Mouse (Mus musculus) spleen, adult 2 months (tissue): ENCODE results near the gene Apba2. TPM values are rescaled to one million over a fixed set of nuclear protein-coding genes. Genes with fewer than 3 reads are reported as not detected.

ENCODE experiments used
- DNase-seq, 2 experiments: peaks; one replicate each; pipeline versions ENCODE4 v3.0.0 to v3.0.0-alpha.2; 2012 to 2021; ENCODE audit warnings: low spot score in 2 of 2, low read depth in 1 of 2
- H3K27ac ChIP-seq: fragments of 200-500 bp; 2 replicates; pipeline ENCODE4 v1.5.1; 2012; ENCODE audit warnings: low read length, inconsistent platforms; ENCODE audit not compliant: insufficient read depth
- H3K27me3 ChIP-seq: fragments of 200-500 bp; 2 replicates; pipeline ENCODE4 v1.6.1; 2012; ENCODE audit warnings: mild to moderate bottlenecking, moderate library complexity, low read length, inconsistent platforms; ENCODE audit not compliant: control insufficient read depth, insufficient read depth
- H3K36me3 ChIP-seq: fragments of 200-500 bp; 2 replicates; pipeline ENCODE4 v1.6.1; 2012; ENCODE audit warnings: mild to moderate bottlenecking, low read length, inconsistent platforms; ENCODE audit not compliant: control insufficient read depth, insufficient read depth
- H3K4me1 ChIP-seq: fragments of 200-500 bp; 2 replicates; pipeline ENCODE4 v1.6.1; 2011; ENCODE audit warnings: inconsistent platforms; ENCODE audit not compliant: control insufficient read depth, insufficient read depth, insufficient read length
- H3K4me3 ChIP-seq: fragments of 200-500 bp; 2 replicates; pipeline ENCODE4 v1.5.1; 2011; ENCODE audit warnings: mild to moderate bottlenecking, inconsistent platforms; ENCODE audit not compliant: insufficient read depth, insufficient read length; ENCODE audit errors: extremely low read depth
- CTCF ChIP-seq: fragments of 200-500 bp; IDR thresholded peaks from 2 replicates; pipeline ENCODE4 v1.5.1; 2011; ENCODE audit warnings: mild to moderate bottlenecking, inconsistent platforms; ENCODE audit not compliant: insufficient read depth, insufficient read length, insufficient replicate concordance; ENCODE audit errors: extremely low read depth
- POLR2A ChIP-seq: fragments of 200-500 bp; IDR thresholded peaks from 2 replicates; pipeline ENCODE4 v1.6.1; 2011; ENCODE audit warnings: low read depth, low read length, inconsistent platforms
- WGBS: fragments of 180-500 bp; shearing (Covaris S2); methylation state at CpG from one replicate; pipeline ENCODE4 v1.1.7; 2018; 5-methylcytosine and 5-hydroxymethylcytosine counted together
- polyA plus RNA-seq: library from polyadenylated mRNA; depleted of rRNA; stranded (reverse); fragments of >200 nt; gene quantifications from 2 replicates; pipeline ENCODE4 v1.2.3, GENCODE M21; 2012

Gene Apba2
- polyA plus RNA-seq, 1 experiment = 0.18 TPM

GRCm38 (mm10) chr7:64552523-64553190 is 51.2 kb downstream of the Apba2 start:
- TF ChIP-seq POLR2A = no peak
- H3K27me3 ChIP-seq = no peaks in the 10 kb centered on the region
- H3K4me3 ChIP-seq = no peak overlapping the region
- no peaks in the 10 kb centered on the region for H3K4me1 ChIP-seq
- H3K27ac ChIP-seq = no peak overlapping the region
- H3K36me3 ChIP-seq = no peaks in the 10 kb centered on the region
- DNase-seq = no peak
- WGBS = 83% methylated on average over 10 of the region's 16 CpGs

- H3K4me1 ChIP-seq = no peaks in the 10 kb centered on the region
- H3K27ac ChIP-seq = no peak overlapping the region
- WGBS = 72% methylated on average over 9 of the region's 9 CpGs
- no peak overlapping the region for H3K4me3 ChIP-seq
- DNase-seq = no peak
- H3K36me3 ChIP-seq = no peaks in the 10 kb centered on the region
- no peaks in the 10 kb centered on the region for H3K27me3 ChIP-seq
- no peak for TF ChIP-seq CTCF
- no peak for TF ChIP-seq POLR2A
Observed at GRCm38 (mm10) chr7:64561711-64562498, 60.4 kb downstream of the Apba2 start.

- 68% methylated on average over 7 of the region's 7 CpGs for WGBS
- H3K36me3 ChIP-seq = no peaks in the 10 kb centered on the region
- H3K4me3 ChIP-seq = no peak overlapping the region
- H3K4me1 ChIP-seq = no peaks in the 10 kb centered on the region
- no peak overlapping the region for H3K27ac ChIP-seq
- H3K27me3 ChIP-seq = no peaks in the 10 kb centered on the region
- TF ChIP-seq CTCF = no peak
- TF ChIP-seq POLR2A = no peak
- no peak for DNase-seq
Observed at GRCm38 (mm10) chr7:64564891-64565571, 63.5 kb downstream of the Apba2 start.

GRCm38 (mm10) chr7:64566371-64567243 is 65.1 kb downstream of the Apba2 start:
- Histone ChIP-seq H3K4me3 (no peak overlapping the region), H3K27ac (no peak overlapping the region), H3K36me3 (no peaks in the 10 kb centered on the region), H3K4me1 (no peaks in the 10 kb centered on the region), H3K27me3 (no peaks in the 10 kb centered on the region)
- 75% methylated on average over 10 of the region's 10 CpGs for WGBS
- no peak for TF ChIP-seq POLR2A
- no peak for TF ChIP-seq CTCF
- no peak for DNase-seq

GRCm38 (mm10) chr7:64568722-64569121 is 67.2 kb downstream of the Apba2 start:
- WGBS = 64% methylated on average over 4 of the region's 4 CpGs
- no peak overlapping the region for H3K27ac ChIP-seq
- H3K4me1 ChIP-seq = no peaks in the 10 kb centered on the region
- H3K4me3 ChIP-seq = no peak overlapping the region
- H3K27me3 ChIP-seq = no peaks in the 10 kb centered on the region
- no peak for TF ChIP-seq CTCF
- TF ChIP-seq POLR2A = no peak
- H3K36me3 ChIP-seq = no peaks in the 10 kb centered on the region
- DNase-seq = no peak

GRCm38 (mm10) chr7:64569676-64570075 is 68.2 kb downstream of the Apba2 start:
- TF ChIP-seq POLR2A = no peak
- TF ChIP-seq CTCF = no peak
- H3K27ac ChIP-seq = no peak overlapping the region
- no peaks in the 10 kb centered on the region for H3K4me1 ChIP-seq
- H3K36me3 ChIP-seq = no peaks in the 10 kb centered on the region
- H3K4me3 ChIP-seq = no peak overlapping the region
- DNase-seq = no peak
- WGBS = 60% methylated on average over 7 of the region's 7 CpGs
- no peaks in the 10 kb centered on the region for H3K27me3 ChIP-seq
